In genomic region chr11:101009046-101009887, GRCm38 (mm10) we compare ENCODE assay signal across 8 mouse cellular contexts. TPM values are rescaled to one million over a fixed set of nuclear protein-coding genes. Genes with fewer than 3 reads are reported as not detected.
DNase-seq lines count a peak whose midpoint lies in the region; ATAC-seq and TF ChIP-seq lines count a peak whose summit lies in the region.

Atp6v0a1 (plus strand) TSS chr11:101009452.

- TF ChIP-seq RAD21 in MEL (IDR thresholded peaks at IDR 0.05; ENCODE audit: low read depth, low read length): no peak

- peak; percentile 100 for ATAC-seq in forebrain, postnatal 0 days
- peak; percentile 100 for ATAC-seq in lung, embryonic 15.5 days (ENCODE audit: borderline replicate concordance, extremely low read depth, low FRiP score, low TSS enrichment)

- H3K36me3 ChIP-seq in MEL (ENCODE audit: control insufficient read depth in 1 of 2, insufficient read depth in 2 of 2, low read length in 2 of 2): peaks cover 0 to 30% of the 10 kb centered on the region in 2 experiments; a peak in 2 of 4 replicates
- H3K36me3 ChIP-seq in forebrain, postnatal 0 days (ENCODE audit: insufficient read depth): peaks cover 12% of the 10 kb centered on the region
- peaks cover 13% of the 10 kb centered on the region for H3K36me3 ChIP-seq in lung, embryonic 15.5 days

- under 1% methylated on average over 44 of the region's 44 CpGs for WGBS in cerebellum, adult 2 months
- WGBS in forebrain, postnatal 0 days: 3% methylated on average over 44 of the region's 44 CpGs
- under 1% methylated on average over 44 of the region's 44 CpGs for WGBS in lung, embryonic 15.5 days

- no peaks in the 10 kb centered on the region for H3K9me3 ChIP-seq in MEL (replicated peaks; ENCODE audit: insufficient read depth, low read length)
- no peaks in the 10 kb centered on the region for H3K9me3 ChIP-seq in forebrain, postnatal 0 days (ENCODE audit: low read length)
- H3K9me3 ChIP-seq in lung, embryonic 15.5 days: no peaks in the 10 kb centered on the region

- peak within 1 kb of the TSS; percentile 63 for H3K4me2 ChIP-seq in forebrain, postnatal 0 days (ENCODE audit: low read depth)
- H3K4me2 ChIP-seq in lung, embryonic 15.5 days: peak within 1 kb of the TSS; percentile 70

- peak within 1 kb of the TSS; percentile 76 to 78 for H3K4me3 ChIP-seq in MEL (ENCODE audit: control insufficient read depth in 1 of 2, insufficient read depth in 1 of 2, low read depth in 2 of 2, low read length in 2 of 2)
- H3K4me3 ChIP-seq in cerebellum, adult 2 months (replicated peaks; ENCODE audit: insufficient read depth, low read depth, low read length): peak within 1 kb of the TSS; percentile 97
- H3K4me3 ChIP-seq in forebrain, postnatal 0 days (ENCODE audit: low read depth, low read length): peak within 1 kb of the TSS; percentile 85
- H3K4me3 ChIP-seq in lung, embryonic 15.5 days: peak within 1 kb of the TSS; percentile 67

- TF ChIP-seq CTCF in MEL (IDR thresholded peaks at IDR 0.05 in 2 of 3, conservative IDR thresholded peaks at IDR 0.05 in 1 of 3; ENCODE audit: control insufficient read depth in 1 of 3, insufficient read depth in 1 of 3, low read depth in 2 of 3, low read length in 3 of 3, poor library complexity in 1 of 3, severe bottlenecking in 1 of 3): 0 out of 6 replicates have a peak, but pooled peaks of 1 of the 3 experiments have one; percentile 6
- no peak for TF ChIP-seq CTCF in cerebellum, adult 2 months (IDR thresholded peaks at IDR 0.05; ENCODE audit: borderline replicate concordance, insufficient read depth, low read depth, low read length)
- no peak for TF ChIP-seq CTCF in forebrain, postnatal 0 days (IDR thresholded peaks at IDR 0.05; ENCODE audit: low read depth)

- H3K4me1 ChIP-seq in MEL (ENCODE audit: control insufficient read depth in 1 of 2, insufficient read depth in 2 of 2, low read length in 2 of 2): peaks cover 11 to 12% of the 10 kb centered on the region in 2 experiments
- peaks cover 8% of the 10 kb centered on the region; the same call in 1 of the 2 replicates for H3K4me1 ChIP-seq in cerebellum, adult 2 months (ENCODE audit: control insufficient read depth, insufficient read depth, low read length)
- no peaks in the 10 kb centered on the region for H3K4me1 ChIP-seq in forebrain, postnatal 0 days (ENCODE audit: insufficient read depth)
- H3K4me1 ChIP-seq in lung, embryonic 15.5 days: peaks cover 23% of the 10 kb centered on the region; the same call in 1 of the 2 replicates

- H3K9ac ChIP-seq in MEL (ENCODE audit: control insufficient read depth, low read depth, low read length, poor library complexity, severe bottlenecking): peak within 1 kb of the TSS; percentile 73
- peak within 1 kb of the TSS; percentile 73 for H3K9ac ChIP-seq in forebrain, postnatal 0 days
- peak within 1 kb of the TSS; percentile 61 for H3K9ac ChIP-seq in lung, embryonic 15.5 days

- TF ChIP-seq EP300 in MEL (IDR thresholded peaks at IDR 0.05; ENCODE audit: low read depth in 1 of 2, low read length in 2 of 2): 0 out of 4 replicates have a peak, but pooled peaks of 1 of the 2 experiments have one; percentile 30

- H3K27me3 ChIP-seq in MEL (ENCODE audit: control insufficient read depth in 1 of 2, insufficient read depth in 2 of 2, low read length in 2 of 2): peaks cover 2 to 7% of the 10 kb centered on the region in 2 experiments; a peak in 3 of 4 replicates
- no peaks in the 10 kb centered on the region; the same call in 1 of the 2 replicates for H3K27me3 ChIP-seq in cerebellum, adult 2 months (ENCODE audit: control insufficient read depth, insufficient read depth, low read length)
- H3K27me3 ChIP-seq in forebrain, postnatal 0 days (ENCODE audit: insufficient read depth, low read length): no peaks in the 10 kb centered on the region
- 0 out of 2 replicates have a peak, but pooled peaks cover 3% of the 10 kb centered on the region for H3K27me3 ChIP-seq in lung, embryonic 15.5 days

- H3K27ac ChIP-seq in MEL (ENCODE audit: control insufficient read depth, low read depth, low read length): peak within 1 kb of the TSS; percentile 83
- peak within 1 kb of the TSS; percentile 90 for H3K27ac ChIP-seq in cerebellum, adult 2 months (ENCODE audit: insufficient read depth, low read length)
- H3K27ac ChIP-seq in forebrain, postnatal 0 days (ENCODE audit: low read depth, low read length): peak within 1 kb of the TSS; percentile 91
- H3K27ac ChIP-seq in lung, embryonic 15.5 days: peak within 1 kb of the TSS; percentile 87

- peaks cover 2% of the 10 kb centered on the region; the same call in 1 of the 2 replicates for H3K79me2 ChIP-seq in MEL (ENCODE audit: control insufficient read depth, insufficient read depth, low read length, poor library complexity)

- peak; percentile 99 for DNase-seq in MEL (ENCODE audit: low read depth, low spot score)
- DNase-seq in cerebellum, adult 2 months: peak; percentile 98 to 99
- peak; percentile 98 for DNase-seq in forebrain, postnatal 0 days
- peak; percentile 98 for DNase-seq in heart, postnatal 4 days
- DNase-seq in layer of hippocampus, adult 8-10 months (ENCODE audit: low spot score in 2 of 2): peak; percentile 96 to 97
- DNase-seq in ovary, adult 18-20 months (ENCODE audit: low spot score): peak; percentile 95
- peak; percentile 93 for DNase-seq in thymus, postnatal 0 days (ENCODE audit: low spot score)

- peak; percentile 83 to 92 for TF ChIP-seq POLR2A in MEL (IDR thresholded peaks at IDR 0.05; ENCODE audit: control insufficient read depth in 1 of 2, insufficient read depth in 1 of 2, low read depth in 1 of 2, low read length in 2 of 2, poor library complexity in 1 of 2)
- TF ChIP-seq POLR2A in cerebellum, adult 2 months (IDR thresholded peaks at IDR 0.05; ENCODE audit: borderline replicate concordance, insufficient read depth, low read length): peak; percentile 97

TF ChIP-seq in MEL, 35 proteins besides CTCF, POLR2A, EP300 and RAD21 (continues in another document):
- TF ChIP-seq MAFK (IDR thresholded peaks at IDR 0.05; ENCODE audit: borderline replicate concordance, low read depth, low read length) (no peak), ETS1 (IDR thresholded peaks at IDR 0.05; ENCODE audit: low read depth, low read length) (peak; percentile 86), KAT2A (conservative IDR thresholded peaks at IDR 0.05; ENCODE audit: low read depth, low read length) (no peak; the same call in 1 of the 2 replicates), RCOR1 (IDR thresholded peaks at IDR 0.05; ENCODE audit: low read depth, low read length) (peak; percentile 24; the same call in 1 of the 2 replicates), NRF1 (IDR thresholded peaks at IDR 0.05; ENCODE audit: insufficient read depth, low read depth, low read length, poor library complexity, severe bottlenecking) (peak; percentile 58; the same call in 1 of the 2 replicates), MYB (IDR thresholded peaks at IDR 0.05; ENCODE audit: low read depth, low read length) (no peak), MXI1 (IDR thresholded peaks at IDR 0.05; ENCODE audit: low read depth, low read length) (peak; percentile 72), UBTF (IDR thresholded peaks at IDR 0.05; ENCODE audit: borderline replicate concordance, insufficient read depth, low read depth, low read length) (no peak), USF2 (IDR thresholded peaks at IDR 0.05; ENCODE audit: borderline replicate concordance in 1 of 2, insufficient read depth in 1 of 2, low read depth in 1 of 2, low read length in 2 of 2) (no peak), ZKSCAN1 (IDR thresholded peaks at IDR 0.05; ENCODE audit: low read depth, low read length) (no peak), SMC3 (IDR thresholded peaks at IDR 0.05; ENCODE audit: low read depth, low read length) (no peak), GABPA (IDR thresholded peaks at IDR 0.05; ENCODE audit: low read depth, low read length) (no peak), NELFE (IDR thresholded peaks at IDR 0.05; ENCODE audit: low read depth, low read length) (peak; percentile 77), BHLHE40 (IDR thresholded peaks at IDR 0.05; ENCODE audit: borderline replicate concordance, low read depth, low read length) (no peak), CHD1 (IDR thresholded peaks at IDR 0.05; ENCODE audit: low read depth, low read length) (0 out of 2 replicates have a peak, but pooled peaks have one; percentile 81), TAL1 (IDR thresholded peaks at IDR 0.05; ENCODE audit: low read length) (no peak), CHD2 (IDR thresholded peaks at IDR 0.05; ENCODE audit: low read length) (no peak), HCFC1 (IDR thresholded peaks at IDR 0.05; ENCODE audit: low read depth, low read length) (peak; percentile 90), MYC (IDR thresholded peaks at IDR 0.05; ENCODE audit: low read depth, low read length) (peak; percentile 64; the same call in 1 of the 2 replicates), MAX (IDR thresholded peaks at IDR 0.05; ENCODE audit: low read length) (no peak), ELF1 (IDR thresholded peaks at IDR 0.05; ENCODE audit: low read depth, low read length) (peak; percentile 52; the same call in 1 of the 2 replicates), ZNF384 (IDR thresholded peaks at IDR 0.05; ENCODE audit: low read depth, low read length) (peak; percentile 76), POLR2AphosphoS2 (IDR thresholded peaks at IDR 0.05; ENCODE audit: low read length) (peak; percentile 45; the same call in 1 of the 2 replicates), TBP (IDR thresholded peaks at IDR 0.05; ENCODE audit: low read depth, low read length) (peak; percentile 89), JUND (IDR thresholded peaks at IDR 0.05; ENCODE audit: low read depth, low read length) (no peak), MAZ (IDR thresholded peaks at IDR 0.05; ENCODE audit: low read depth, low read length) (peak; percentile 86), TCF12 (IDR thresholded peaks at IDR 0.05; ENCODE audit: low read depth, low read length) (peak; percentile 48; the same call in 1 of the 2 replicates), E2F4 (IDR thresholded peaks at IDR 0.05; ENCODE audit: borderline replicate concordance, low read depth, low read length) (no peak), POLR2AphosphoS5 (IDR thresholded peaks at IDR 0.05; ENCODE audit: borderline replicate concordance, low read depth, low read length) (no peak)

RNA-seq across cellular contexts. Expression of gene Atp6v0a1, which starts in this region (rescaled TPM):
- 12.8 and 20.8 TPM in 2 replicates for total RNA-seq in MEL (2012; rRNA removed)
- polyA plus RNA-seq in MEL (2012; ENCODE audit: insufficient read depth in 1 of 2, insufficient read length in 2 of 2, low read depth in 1 of 2, low replicate concordance in 2 of 2, missing spikeins in 1 of 2): 10 to 100 TPM in 1 of 2 experiments, not detected in 1; 23.2 TPM
- polyA plus RNA-seq in cerebellum, adult 2 months (2012; rRNA removed): 294 and 298 TPM in 2 replicates
- 132 and 179 TPM in 2 replicates for total RNA-seq in forebrain, postnatal 0 days (2014; rRNA removed)
- 121 and 162 TPM in 2 replicates for polyA plus RNA-seq in forebrain, postnatal 0 days (2015; fragmentation: Nextera tagmentation; extraction: Ambion mirVana)
- 100 to 1,000 TPM; 112 to 115 TPM for total RNA-seq in heart, postnatal 4 days (2021)
- total RNA-seq in layer of hippocampus, adult 8-10 months (2022): 100 to 1,000 TPM; 402 to 498 (median 457) TPM
- 36.7 and 37.8 TPM in 2 replicates for polyA plus RNA-seq in lung, embryonic 15.5 days (2015; fragmentation: Nextera tagmentation; extraction: Ambion mirVana)
- 17.6 and 19.1 TPM in 2 replicates for polyA plus RNA-seq in thymus, postnatal 0 days (2015; fragmentation: Nextera tagmentation; extraction: Ambion mirVana)

Comparison
In these comparisons a context has a peak if more than half of its experiments do, and no peak if none do; other contexts are left out.
1. Peak in every context shown above with its lines: DNase-seq, ATAC-seq, H3K4me3 ChIP-seq and H3K27ac ChIP-seq.